Mouse (Mus musculus): ENCODE results near the gene Eif5a2.

The Eif5a2 gene

DNA sequence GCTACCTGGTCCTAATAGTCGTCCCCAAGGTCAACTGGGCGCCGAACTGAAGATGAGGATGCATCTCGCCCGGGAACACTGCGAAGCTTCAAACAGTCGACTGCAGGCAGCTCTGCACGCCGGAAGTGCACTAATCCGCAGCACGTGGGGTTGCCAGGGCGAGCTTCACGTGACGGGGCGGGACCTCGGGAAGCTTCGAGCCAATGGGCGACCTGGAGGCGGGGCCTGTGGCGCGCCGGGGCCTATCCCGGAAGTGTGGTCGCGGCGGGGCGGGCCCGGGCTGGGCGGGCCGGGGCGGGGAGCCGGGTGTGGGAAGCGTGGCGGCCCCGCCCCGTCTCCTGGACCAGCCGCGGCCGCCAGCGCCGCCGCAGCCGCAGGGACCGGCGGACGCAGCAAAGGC lies at the start of gene Eif5a2:
Gene Eif5a2, plus strand, starts transcription at position 283 of the 400 bp plus-strand sequence.
- peak; percentile 98 for DNase-seq

DNA sequence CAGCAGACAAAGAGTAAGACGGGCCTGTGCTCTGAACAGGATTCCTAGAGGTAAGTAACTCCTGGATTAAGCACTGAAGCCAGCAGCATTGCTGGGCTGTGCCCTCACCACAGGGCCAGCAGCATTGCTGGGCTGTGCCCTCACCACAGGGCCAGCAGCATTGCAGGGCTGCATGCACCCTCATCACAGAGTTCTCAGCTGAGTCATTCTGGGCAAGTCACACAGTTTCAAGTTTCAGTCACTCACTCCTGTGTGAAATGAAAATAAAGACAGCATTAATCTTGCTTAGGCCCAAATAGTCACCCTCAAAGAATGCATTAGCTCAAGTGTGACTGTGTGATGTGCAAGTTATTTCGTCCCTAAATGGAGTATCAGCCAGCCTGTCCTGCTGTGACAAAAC lies 46.4 kb upstream of the Eif5a2 start:
- no peak for DNase-seq

DNA sequence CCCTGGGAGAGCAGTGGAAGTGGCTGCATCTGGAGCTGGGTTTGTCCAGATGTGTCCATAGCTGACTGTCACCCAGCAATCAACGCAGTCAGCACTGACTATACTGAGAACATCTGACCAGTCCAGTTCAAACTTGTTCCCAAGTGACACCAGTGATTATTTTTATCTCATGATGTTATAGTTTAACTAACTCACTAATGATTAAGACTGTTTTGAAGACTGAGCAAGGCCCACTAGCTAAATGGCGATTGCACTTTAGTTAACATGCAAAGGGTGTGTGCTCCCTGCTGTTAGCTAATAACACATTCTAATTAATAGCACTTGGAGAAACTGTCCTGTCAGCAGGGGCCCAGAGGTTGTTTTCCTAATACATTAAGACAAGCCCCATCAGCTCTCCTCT lies 44.1 kb upstream of the Eif5a2 start:
- no peak for DNase-seq

DNA sequence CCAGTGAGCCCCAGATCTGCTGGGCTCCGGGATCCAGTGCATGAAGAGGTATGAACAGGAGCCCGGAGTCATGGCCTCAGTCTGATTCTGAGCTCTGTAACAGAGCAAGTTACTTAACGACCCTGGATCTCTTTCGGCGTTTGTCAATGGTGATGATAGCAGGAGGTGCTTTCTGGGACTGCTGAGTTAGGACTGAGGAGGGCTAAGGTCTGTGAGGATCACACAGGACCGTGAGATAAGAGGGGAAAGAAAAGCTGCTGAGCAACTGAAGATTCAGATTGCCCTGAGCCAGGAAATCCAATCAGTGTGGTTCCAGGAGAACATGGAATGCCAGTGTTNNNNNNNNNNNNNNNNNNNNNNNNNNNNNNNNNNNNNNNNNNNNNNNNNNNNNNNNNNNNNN lies 40.7 kb upstream of the Eif5a2 start:
- DNase-seq: no peak

DNA sequence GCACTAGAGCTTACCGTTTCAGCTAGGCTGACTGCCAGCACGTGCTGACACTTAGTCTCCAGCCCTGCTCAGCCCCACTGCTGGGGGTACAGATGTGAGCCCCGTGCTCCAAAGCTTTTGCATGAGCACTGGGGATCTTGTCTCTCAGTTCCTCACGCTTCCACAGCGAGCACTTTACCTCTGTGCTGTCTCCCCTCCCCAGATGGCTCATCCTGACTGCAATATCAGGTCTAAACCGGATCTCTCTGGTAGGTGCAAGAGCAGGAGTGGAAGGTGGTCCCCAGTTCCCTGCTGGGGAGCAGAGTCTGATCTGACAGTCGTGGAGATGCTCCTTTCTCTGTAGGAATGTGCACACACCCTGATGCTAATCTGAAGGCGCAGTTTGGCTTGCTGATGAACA lies 37.8 kb upstream of the Eif5a2 start:
- no peak for DNase-seq

DNA sequence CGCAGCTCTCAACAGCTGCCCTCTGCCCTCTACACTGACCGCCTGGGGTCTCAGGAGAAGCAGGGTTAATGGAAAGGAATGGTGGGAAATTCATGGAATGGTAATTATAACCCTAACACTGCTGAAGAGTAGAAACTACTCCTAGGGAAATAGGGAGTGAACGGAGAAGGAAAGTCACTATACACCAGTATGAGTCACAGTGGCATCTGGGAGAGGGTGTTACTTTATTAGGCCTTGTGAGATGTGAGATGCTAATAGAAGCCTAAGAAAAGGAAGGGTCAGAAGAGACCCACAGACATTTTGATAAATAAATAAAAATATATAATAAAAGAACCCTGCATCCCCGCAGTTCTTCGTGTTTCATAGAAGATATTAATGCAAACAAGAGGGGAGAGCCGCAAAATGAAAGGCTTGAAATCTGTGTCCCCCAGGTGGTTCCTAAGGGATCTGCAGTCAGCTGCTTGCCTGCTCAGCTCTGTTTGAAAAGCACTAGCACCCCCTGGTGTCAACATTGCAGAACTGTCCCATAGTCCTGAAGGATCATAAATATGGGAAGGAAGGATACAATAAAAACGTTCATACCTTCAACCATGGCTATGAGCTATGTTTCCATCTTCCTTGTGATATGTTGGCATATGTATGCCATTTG lies 35.1 kb upstream of the Eif5a2 start:
- peak; percentile 75 for DNase-seq

DNA sequence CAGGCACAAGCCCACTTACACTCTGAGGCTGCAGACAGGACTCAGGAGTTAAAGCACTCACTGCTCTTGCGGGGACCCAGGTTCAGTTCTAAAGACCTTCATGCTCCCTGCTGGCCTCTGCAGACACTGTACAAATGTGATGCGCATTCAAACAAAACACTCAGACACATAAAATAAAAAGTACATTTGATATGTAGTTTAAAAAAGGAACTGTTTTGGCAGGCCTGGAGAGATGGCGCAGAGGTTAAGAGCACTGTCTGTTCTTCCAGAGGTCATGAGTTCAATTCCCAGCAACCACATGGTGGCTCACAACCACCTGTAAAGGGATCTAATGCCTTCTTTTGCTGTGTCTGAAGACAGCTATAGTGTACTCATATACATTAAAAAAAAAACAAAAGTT lies 32.9 kb upstream of the Eif5a2 start:
- no peak for DNase-seq

DNA sequence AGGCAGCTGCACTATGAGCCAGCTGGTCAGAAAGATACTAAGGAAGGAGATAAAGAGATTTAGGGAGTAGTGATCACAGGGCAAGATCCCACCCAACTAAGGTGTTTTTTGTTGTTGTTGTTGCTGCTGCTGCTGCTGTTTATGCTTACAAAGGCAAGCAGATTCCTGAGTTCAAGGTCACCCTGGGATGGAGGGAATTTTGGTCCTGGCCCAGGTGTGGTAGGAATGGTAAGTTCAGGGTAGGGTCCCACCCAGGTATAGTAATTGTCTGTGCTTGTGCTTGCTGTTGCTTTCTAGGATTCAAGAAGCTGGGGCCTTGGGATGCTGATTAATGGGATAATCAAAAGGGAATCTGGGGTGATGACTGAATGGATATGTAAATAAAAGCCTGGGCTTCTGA lies 32.1 kb upstream of the Eif5a2 start:
- no peak for DNase-seq

DNA sequence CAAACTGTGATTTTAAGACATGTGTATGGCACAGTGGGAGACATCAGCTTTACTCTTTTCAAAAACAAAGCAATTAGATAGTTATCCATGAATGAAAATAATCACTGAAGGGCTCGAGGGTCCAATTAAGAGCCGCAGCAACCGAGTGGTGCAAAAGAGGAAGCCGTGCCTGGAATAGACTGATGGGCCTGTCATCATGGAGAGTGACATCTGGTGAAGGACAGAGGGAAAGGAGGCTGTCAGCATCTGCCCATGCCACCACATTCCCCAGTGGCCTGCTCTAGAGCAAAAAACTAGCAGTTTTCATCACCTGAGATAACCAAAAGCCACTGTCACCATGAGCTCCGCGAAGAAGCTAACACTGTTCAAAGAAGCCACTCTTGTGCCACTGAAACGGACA lies 25.6 kb upstream of the Eif5a2 start:
- DNase-seq: no peak

DNA sequence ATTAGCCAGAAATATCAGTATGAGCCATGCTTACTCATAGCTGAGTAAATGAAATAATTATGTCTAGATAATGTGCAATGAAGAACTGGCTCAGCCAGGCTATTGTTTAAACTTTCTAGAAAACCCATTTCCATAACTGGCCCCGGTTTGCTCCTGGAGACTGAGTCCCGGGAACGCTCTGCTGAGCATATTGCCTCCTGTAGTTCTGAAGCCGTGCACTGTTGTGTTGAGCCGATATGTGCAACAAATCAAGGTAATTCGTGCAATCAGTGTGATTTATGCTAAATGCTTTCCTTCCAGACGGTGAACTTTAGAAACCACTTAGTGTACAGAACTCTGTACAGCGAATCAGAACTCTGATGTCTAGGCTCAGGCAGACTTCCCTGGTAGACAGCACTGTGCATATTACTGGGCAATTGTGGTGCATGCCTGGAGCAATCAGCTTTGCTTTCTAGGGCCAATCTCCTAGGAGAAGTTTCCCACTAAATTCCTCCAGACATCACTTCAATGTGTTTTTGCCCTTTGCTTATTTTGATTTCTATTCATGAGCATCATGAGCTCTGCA lies 19.8 kb upstream of the Eif5a2 start:
- DNase-seq: no peak

DNA sequence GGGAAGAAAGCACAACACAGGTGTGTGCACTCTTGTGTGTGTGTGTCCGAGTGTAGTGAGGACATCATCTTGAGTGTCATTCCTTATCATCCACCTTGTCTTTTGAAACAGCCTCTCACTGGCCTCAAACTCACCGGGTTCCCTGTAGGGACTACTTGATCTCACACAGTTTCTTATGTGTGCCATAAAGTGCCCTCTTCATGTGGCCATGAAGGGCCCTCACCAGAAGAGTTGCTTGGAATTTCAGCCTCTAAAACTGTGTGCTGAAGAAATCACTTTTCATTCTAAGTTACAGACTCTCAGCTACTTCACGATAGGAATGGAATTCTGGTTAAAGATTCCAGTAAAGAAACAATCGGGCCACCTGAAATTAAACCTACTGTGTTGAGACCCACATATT lies 14.1 kb upstream of the Eif5a2 start:
- no peak for DNase-seq

DNA sequence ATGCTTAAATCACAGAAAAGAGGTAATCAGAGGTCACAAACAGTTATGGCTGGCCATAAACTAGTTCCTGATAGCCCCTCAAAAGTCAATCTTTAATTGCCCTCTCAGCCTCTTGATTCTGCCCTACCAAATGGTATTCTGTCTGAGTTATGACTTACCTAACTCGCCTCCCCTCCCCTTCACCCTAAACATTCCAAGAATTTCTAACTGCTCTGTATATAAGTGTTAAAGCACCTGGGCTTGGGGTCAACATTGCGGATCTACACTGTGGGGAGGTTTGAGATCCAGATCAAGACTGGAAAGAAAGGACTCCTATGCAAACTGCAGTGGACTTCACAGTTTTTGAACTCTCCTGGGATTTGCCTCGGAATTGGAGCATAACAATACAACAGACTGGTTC lies 12.9 kb upstream of the Eif5a2 start:
- no peak for DNase-seq

DNA sequence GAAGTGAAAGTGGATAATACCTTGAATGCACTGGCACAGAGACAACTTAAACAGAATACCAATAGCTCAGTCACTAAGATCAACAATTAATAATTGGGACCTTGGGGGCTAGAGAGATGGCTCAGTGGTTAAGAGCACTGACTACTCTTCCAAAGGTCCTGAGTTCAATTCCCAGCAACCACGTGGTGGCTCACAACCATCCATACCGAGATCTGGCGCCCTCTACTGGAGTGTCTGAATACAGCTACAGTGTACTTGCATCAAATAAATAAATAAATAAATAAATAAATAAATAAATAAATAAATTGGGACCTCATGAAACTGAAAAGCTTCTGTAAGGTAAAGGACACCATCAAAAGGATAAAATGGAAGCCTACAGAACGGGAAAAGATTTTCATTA lies 8.2 kb upstream of the Eif5a2 start:
- DNase-seq: peak; percentile 45

DNA sequence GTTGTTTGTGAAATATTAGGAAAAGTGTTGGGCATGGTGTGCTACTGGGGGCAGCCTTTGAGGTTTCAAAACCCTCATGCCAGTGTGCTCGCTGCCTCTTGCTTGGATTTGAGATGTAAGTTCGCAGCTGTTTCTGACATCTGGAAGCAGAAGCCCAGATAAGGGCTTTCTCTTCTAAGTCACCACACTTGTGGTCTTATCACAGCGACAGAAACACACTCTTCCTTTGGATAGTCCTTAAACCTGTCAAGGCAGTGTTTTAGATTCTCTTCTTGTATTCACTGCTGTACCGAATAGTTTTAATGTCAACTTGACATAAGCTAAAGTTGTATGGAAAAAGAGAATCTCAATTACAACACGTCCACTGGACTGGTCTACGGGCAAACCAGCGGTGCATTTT lies 5.7 kb upstream of the Eif5a2 start:
- peak; percentile 68 for DNase-seq

DNA sequence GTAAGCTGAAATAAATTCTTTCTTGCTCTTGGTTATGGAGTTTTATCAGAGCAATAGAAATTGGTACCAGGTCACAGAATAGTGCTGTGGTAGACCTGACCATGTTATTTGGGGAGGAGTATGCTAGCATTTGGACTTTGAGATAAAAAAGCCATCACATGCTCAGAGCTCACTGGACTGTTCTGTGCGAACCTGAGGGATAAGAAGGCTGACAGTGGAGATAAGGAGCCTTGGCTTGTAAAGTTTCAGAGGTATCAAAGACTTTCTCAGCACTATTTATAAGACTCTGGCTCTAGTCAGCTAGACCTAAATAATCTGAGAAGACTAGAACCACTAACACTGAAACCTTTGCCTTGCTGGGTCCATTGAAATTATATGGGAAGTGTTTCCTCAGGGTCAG lies 5.1 kb upstream of the Eif5a2 start:
- DNase-seq: peak; percentile 66

DNA sequence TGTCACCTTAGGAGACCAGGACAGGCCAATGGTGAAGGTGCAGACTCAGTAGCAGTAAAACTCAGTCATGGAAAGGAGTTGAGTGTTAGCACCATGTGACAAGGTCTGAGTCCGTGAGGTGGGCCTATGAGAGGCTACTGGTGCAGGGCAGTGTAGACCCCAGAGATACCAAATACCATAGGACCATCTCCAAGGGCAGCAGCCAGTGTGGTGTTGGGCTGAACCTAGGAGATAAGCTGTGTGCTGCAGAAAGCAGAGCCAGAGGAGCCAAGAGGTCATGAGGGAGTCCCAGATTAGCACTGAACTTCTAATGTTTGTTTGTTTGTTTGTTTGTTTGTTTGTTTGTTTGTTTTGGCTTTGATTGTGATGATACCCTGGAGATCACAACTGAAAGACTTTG lies 4.6 kb upstream of the Eif5a2 start:
- peak; percentile 81 for DNase-seq

DNA sequence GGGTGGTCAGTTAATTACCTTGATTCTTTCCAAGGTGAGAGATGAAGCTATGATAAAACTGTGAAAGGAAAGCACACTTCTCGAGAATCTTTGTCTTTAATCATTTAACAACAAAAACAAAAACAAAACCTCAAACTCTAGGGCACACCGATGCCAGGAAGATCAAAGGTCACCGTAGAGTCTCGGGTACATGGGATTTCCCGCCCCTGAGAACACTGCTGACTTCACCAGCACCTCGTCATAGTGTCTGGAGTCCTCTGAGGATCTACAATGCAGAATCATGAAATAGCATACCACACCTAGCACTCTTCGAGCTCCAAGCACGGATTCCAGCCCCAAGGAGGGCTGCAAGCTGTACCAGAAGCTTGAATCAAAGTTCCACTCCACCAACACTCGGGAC lies 565 bp upstream of the Eif5a2 start:
- DNase-seq: no peak

DNA sequence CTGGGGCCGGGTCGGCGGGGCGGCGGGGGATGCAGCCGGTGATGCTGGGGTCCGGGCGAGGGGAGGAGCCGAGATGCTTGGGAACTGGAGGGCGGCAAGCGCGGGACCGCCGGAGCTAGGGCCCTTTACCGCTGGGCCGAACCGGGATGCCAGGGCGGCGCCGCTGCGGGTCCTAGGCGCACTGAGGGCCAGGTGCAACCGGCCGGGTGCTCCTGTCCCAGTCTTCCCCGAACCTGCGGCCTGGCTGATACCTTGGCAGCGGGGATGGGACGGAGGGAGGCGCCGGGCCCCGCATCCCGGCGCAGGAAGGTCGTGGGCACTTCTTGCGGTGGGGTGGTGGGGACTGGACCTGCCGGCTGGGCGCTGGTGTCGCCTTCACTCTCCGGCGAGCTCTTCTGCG lies 346 bp downstream of the Eif5a2 start:
- DNase-seq: no peak

DNA sequence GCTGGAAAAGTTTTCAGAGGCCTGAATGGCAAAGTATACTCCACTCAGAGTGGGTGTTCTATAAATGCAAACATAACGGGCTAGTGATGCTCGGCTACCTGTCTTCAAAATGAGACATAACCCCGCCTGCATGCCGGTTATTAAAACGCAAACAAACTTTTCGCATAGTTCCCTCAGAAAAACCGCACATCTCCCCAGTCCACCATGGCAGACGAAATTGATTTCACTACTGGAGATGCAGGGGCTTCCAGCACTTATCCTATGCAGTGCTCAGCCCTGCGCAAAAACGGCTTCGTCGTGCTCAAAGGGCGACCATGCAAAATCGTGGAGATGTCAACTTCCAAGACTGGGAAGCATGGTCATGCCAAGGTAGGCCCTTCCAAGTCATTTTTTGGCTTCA lies 772 bp downstream of the Eif5a2 start:
- DNase-seq: peak; percentile 12

DNA sequence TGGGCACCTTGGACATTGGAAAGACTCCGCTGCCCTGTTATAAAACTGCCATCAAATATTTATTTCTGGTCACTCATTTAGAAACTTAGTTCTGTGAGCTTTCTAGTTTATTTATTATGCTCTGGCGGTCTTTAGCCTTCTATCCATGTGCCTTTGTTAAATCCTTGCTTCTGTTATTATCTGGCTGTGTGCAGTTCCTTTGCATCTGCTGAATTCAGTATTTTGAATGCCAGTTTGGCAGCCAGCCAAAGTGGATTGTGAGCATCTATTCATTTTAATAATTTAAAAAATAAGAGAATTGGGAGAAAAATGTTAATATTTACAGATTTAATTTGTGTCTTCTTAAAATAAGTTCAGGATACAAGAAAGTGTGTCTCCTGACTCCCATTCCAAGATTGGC lies 3.1 kb downstream of the Eif5a2 start:
- DNase-seq: no peak

DNA sequence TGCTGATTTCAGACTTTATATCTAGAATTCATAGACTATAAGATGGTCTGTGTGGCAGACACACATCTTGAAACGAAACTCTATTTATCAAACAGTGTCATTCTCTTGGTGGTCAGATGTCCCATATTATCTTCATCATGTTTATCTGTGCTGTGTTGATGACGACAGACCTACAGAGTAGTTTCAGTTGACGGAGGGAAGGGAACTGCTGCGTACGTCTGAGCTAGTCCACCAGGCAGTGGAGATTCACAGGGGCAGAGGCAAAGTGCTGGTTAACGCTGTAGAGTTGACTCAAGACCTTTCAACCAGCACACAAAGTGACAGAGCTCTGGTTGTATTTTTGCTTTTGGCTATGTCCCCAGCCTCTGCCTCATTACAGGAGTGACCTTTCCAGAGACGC lies 13.8 kb downstream of the Eif5a2 start:
- DNase-seq: no peak

DNA sequence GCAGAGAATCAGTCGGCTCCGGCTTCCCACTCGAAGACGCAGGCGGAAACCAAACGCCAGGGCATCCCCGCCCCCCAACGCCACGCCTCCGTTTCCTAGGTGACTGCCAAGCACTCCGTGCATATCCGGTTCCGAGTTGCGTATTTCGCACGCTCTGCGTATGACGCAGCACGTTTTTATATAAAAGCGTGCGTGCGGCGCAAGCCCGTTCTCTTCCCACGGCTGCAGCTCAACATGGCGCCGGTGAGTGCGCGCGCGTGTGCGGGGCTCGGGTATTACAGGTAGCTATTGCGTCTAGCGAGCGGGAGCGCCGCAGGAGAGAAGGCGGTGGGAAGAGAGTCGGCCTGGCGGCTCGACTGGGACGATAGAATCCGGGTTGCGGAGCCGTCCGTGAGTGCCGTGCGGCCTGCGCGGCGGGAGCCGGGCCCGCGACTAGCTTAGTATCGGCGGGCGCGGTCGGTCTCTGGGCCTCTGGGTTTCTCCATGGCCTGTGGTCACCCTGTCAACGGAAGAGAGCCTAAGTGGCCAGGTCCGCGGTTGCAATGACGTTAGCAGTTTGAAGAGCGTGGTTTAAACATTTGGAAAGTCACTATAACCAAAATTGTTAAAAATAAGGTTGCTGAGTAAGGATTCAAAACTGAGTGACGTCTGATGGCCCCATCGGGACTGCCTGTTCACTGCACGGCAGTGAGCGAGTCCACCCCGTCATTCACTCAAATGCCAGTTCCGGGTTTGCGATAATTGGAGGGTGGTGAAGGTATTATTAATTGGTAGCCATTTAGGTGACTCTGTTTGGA lies 24.4 kb downstream of the Eif5a2 start, which contains the start of gene Rpl22l1:
Gene Rpl22l1, plus strand, starts transcription at position 136 of the 797 bp plus-strand sequence.
- DNase-seq: peak; percentile 99

DNA sequence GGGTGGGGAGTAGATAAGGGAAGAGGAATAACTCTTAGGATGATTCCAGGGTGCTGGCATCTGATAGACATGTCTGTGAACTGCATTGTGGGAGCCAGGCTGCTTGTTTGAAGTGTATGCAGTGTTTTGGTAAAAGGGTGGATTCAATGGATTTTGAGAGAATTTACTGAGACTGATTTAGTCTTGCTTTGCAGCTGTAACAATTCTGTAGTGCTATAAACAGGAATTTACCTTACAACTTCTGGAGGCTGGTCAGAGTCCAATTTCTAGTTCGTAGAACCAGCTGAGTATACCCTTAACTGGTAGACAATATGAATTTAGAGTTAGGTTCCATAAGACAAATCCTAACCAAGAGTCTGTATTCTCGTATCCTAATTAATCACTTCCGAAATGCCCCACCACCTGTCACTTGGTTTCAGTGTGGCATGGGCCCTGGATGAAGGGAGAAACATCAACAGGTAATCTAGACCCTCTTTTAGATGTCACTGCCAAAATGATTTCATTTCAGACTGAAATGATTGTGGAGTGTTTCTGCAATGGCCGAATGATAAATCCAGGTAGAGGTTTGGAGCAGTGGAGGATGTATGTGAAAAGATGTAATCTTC lies 27.1 kb downstream of the Eif5a2 start:
- DNase-seq: no peak

DNA sequence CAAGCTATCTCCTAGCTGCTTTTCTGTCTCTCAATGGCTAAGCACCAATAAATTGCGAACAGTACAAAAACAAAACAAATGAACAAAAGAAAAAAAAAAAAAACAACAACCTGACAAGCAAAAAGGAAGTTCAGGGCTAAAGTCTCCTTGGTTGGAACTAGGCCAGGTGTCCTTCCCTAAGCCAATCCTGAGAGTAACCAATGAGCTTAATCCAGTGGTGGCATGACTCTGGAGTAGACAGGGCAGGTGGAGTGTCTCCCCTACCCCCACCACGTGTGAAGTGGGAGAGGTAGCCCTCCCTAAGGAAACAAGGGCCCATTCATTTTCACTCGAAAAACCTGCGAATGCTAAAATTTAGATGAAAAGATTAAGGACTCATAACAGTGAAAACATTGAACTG lies 30.4 kb downstream of the Eif5a2 start:
- no peak for DNase-seq
